Mouse (Mus musculus) olfactory bulb, adult 2 months (tissue): ENCODE measurements at regions not wholly inside any gene's neighbourhood (a gene's known extent, or its start where the extent isn't known, plus 50 kb on each side); places are given as distances from the start of the nearest gene placed in this dataset.

Experiments
- H3K27ac ChIP-seq: fragments of 200-500 bp; 2 replicates; pipeline ENCODE4 v1.5.1; 2012; ENCODE audit warnings: low read depth, low read length; ENCODE audit not compliant: insufficient read depth
- H3K4me1 ChIP-seq: fragments of 200-500 bp; 2 replicates; pipeline ENCODE4 v1.6.1; 2012; ENCODE audit warnings: low read length; ENCODE audit not compliant: control insufficient read depth, insufficient read depth
- H3K4me3 ChIP-seq: fragments of 200-500 bp; 2 replicates; pipeline ENCODE4 v1.5.1; 2012; ENCODE audit warnings: mild to moderate bottlenecking, low read depth, low read length, moderate library complexity; ENCODE audit not compliant: insufficient read depth
- CTCF ChIP-seq: fragments of 200-500 bp; IDR thresholded peaks from 2 replicates; pipeline ENCODE4 v1.5.1; 2012; ENCODE audit warnings: low read depth, mild to moderate bottlenecking, low read length, moderate library complexity; ENCODE audit not compliant: insufficient read depth
- POLR2A ChIP-seq: fragments of 200-500 bp; IDR thresholded peaks from 2 replicates; pipeline ENCODE4 v1.6.1; 2012; ENCODE audit warnings: mild to moderate bottlenecking, low read depth, low read length, moderate library complexity; ENCODE audit not compliant: insufficient read depth
- WGBS: fragments of 180-500 bp; shearing (Covaris S2); methylation state at CpG from one replicate; pipeline ENCODE4 v1.1.7; 2018; 5-methylcytosine and 5-hydroxymethylcytosine counted together

- 66% methylated on average over 2 of the region's 2 CpGs for WGBS
- no peaks in the 10 kb centered on the region for H3K4me1 ChIP-seq
- no peak overlapping the region for H3K27ac ChIP-seq
- TF ChIP-seq POLR2A (no peak), CTCF (no peak)
- no peak overlapping the region for H3K4me3 ChIP-seq
These were observed 175.6 kb upstream of the Frmd6 start for GRCm38 (mm10) chr12:70649691-70650090.

DNA sequence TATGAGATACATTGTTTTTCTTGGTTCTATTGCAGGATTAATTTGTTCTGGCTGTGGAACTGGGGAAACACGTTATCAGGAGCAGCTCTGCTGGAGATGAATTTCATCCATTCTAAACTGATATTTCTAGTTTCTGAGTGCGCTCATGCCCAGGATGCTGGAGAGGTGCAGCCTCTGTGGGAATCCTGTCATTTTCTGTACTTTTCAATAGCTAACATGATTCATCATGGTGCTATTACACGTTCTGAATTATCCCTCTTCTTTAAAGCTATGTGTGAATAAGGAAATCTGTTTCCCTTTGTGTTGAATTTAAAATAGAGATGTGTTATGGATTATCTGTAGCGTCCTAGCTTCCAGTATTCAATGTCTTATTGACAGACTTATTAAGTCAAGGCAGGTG, 174.8 kb upstream of the Frmd6 start:
- TF ChIP-seq CTCF (no peak), POLR2A (no peak)
- Histone ChIP-seq H3K27ac (no peak overlapping the region), H3K4me1 (no peaks in the 10 kb centered on the region), H3K4me3 (no peak overlapping the region)
- 83% methylated on average over 4 of the region's 4 CpGs for WGBS

GRCm38 (mm10) chr12:70652751-70653150, 172.6 kb upstream of the Frmd6 start:
- 85% methylated on average over 3 of the region's 3 CpGs for WGBS
- no peak overlapping the region for H3K27ac ChIP-seq

GRCm38 (mm10) chr12:70653971-70654370, 171.3 kb upstream of the Frmd6 start:
- Histone ChIP-seq H3K27ac (no peak overlapping the region), H3K4me1 (no peaks in the 10 kb centered on the region), H3K4me3 (no peak overlapping the region)
- no peak for TF ChIP-seq POLR2A
- TF ChIP-seq CTCF = no peak
- WGBS = 89% methylated on average over 8 of the region's 8 CpGs

More at GRCm38 (mm10) chr12:70652751-70653150, 172.6 kb upstream of the Frmd6 start:
- H3K4me1 ChIP-seq = no peaks in the 10 kb centered on the region
- no peak overlapping the region for H3K4me3 ChIP-seq
- TF ChIP-seq POLR2A (no peak), CTCF (no peak)

DNA sequence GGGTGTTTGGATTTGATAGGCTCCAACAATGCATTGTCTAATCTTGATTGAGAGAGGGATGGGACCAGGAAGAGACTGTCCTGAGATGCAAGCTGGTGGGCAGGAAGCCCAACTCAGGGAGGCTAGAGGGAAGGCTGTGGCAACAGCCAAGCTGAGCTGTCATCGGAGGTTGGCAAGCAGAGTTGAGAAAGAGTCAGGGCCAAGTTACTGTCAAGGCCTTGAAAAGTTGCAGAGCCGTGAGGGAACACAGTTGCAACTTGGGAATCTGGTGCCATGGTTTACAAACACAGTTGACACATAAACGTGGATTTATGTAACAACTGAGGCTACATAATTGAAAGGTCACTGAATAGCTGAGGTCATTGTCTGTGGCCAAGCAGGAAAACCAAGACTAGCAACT, 170.8 kb upstream of the Frmd6 start:
- H3K4me1 ChIP-seq = no peaks in the 10 kb centered on the region
- no peak overlapping the region for H3K4me3 ChIP-seq
- 56% methylated on average over 3 of the region's 3 CpGs for WGBS
- TF ChIP-seq CTCF = no peak
- TF ChIP-seq POLR2A = no peak
- no peak overlapping the region for H3K27ac ChIP-seq

DNA sequence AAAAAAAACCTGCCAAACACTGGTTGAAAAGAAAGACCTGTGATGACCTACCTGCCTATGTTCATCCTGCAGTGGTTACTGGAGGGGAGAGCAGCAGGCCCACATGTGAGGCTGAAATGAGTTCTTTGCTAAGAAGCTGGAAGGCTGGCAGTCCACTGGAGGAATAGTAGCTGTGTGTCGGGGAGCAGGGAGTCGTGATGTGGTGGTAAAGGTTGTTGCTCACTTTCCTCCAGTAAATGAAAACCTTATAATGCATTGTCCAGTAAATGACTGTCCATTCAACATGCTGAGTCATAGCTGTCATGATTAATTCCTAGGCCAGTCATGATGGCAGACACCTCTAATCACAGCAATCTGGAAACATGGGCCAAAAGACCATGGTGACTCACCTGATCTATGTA, 169.9 kb upstream of the Frmd6 start:
- TF ChIP-seq CTCF (no peak), POLR2A (no peak)
- Histone ChIP-seq H3K27ac (no peak overlapping the region), H3K4me3 (no peak overlapping the region), H3K4me1 (no peaks in the 10 kb centered on the region)
- 97% methylated on average over 2 of the region's 2 CpGs for whole genome bisulfite sequencing

DNA sequence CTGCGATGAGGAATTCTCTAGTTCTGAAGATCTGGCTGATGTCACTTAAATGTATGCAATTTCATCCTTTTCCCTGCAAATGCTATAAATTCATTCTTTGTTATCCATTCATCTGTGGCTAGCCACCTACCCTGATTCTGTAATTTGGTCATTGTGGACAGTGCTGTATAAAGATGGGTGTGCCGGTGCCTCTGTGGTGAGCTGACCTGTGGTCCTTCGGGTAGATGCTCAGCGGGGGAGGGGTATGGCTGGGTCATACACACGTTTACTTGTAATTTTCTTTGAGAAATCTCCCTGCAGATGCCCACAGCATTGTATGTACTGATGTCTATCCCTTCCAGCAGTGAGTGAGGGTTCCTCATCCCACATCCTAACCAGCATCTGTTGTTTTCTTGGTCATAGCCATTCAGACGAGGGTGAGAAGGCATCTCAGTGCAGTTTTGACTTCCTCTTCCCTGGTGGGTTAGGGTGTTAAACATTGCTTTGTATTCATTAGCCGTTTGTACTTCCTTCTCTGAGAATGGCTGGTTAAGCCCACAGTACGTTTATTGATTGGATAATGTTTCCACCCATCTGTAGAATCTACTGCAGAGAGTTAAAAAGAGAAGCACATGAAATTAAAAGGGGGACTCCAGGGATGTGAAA, 169.3 kb upstream of the Frmd6 start:
- H3K4me1 ChIP-seq = no peaks in the 10 kb centered on the region
- no peak overlapping the region for H3K27ac ChIP-seq
- 77% methylated on average over 8 of the region's 8 CpGs for WGBS
- no peak overlapping the region for H3K4me3 ChIP-seq
- no peak for TF ChIP-seq POLR2A
- TF ChIP-seq CTCF = no peak

DNA sequence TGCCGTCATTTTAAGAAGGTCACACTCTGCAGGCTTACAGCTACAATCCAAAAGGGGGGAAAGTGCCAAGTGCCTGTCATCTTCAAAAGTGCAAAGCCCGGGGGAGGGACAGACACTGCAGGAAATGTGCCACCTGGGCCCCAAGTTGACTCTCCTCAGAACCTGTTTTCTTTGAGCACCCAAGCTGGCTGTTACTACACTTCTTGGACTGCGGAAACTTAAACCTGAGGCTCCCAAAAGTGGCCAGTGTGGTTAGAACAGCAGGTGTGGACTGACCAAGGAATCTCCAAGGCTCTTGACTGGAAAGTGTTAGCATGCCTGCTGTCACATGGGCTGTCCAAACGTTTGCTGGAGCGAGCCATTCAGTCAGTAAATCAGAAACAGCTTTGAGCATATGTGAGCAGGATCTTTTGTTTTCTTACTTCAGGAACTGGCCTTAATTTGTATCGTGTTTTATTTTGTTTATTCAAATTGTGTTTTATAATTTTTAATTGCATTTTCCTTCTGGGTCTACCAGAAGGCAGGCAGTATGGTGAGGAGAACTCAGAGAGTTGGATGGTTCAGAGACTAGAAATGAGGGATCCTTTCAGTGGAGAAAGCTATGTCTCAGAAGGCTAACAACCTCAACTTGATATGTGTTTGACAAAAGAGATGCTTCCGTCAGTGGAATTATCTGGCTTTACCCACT, 168.4 kb upstream of the Frmd6 start:
- Histone ChIP-seq H3K27ac (no peak overlapping the region), H3K4me3 (no peak overlapping the region), H3K4me1 (no peaks in the 10 kb centered on the region)
- no peak for TF ChIP-seq CTCF
- TF ChIP-seq POLR2A = no peak
- WGBS = 72% methylated on average over 7 of the region's 7 CpGs

GRCm38 (mm10) chr12:70657493-70657810, 167.9 kb upstream of the Frmd6 start:
- WGBS = 91% methylated on average over 3 of the region's 3 CpGs
- Histone ChIP-seq H3K4me1 (no peaks in the 10 kb centered on the region), H3K4me3 (no peak overlapping the region), H3K27ac (no peak overlapping the region)
- TF ChIP-seq POLR2A (no peak), CTCF (no peak)
